Mouse (Mus musculus) heart, embryonic 16.5 days (tissue): ENCODE data around the gene Gm43720. TPM values are rescaled to one million over a fixed set of nuclear protein-coding genes. Genes with fewer than 3 reads are reported as not detected.

Experiments used
- polyA plus RNA-seq: library from polyadenylated mRNA; unstranded; fragments of >200 nt; fragmentation: Nextera tagmentation; extraction: Ambion mirVana; gene quantifications from 2 replicates; pipeline ENCODE4 v1.2.1, GENCODE M21; 2015

Gm43720 gene
- polyA plus RNA-seq, 1 experiment from 2014 or later = 0.09 TPM

Other genes starting within 250 kb of the Gm43720 start
- gene Smok3c, start 226.8 kb downstream of the Gm43720 start, polyA plus RNA-seq = not detected in 2 replicates
- gene Zkscan1, start 194.9 kb downstream of the Gm43720 start, polyA plus RNA-seq = 8.9 and 10.1 TPM in 2 replicates
- gene Zscan21, start 163.1 kb downstream of the Gm43720 start, polyA plus RNA-seq = 37.6 and 42.7 TPM in 2 replicates
- 11.5 and 12.0 TPM in 2 replicates for gene Zfp113, start 124.2 kb downstream of the Gm43720 start, polyA plus RNA-seq
- gene Cops6, start 118.9 kb downstream of the Gm43720 start, polyA plus RNA-seq = 280 and 293 TPM in 2 replicates
- gene Ap4m1, start 108.0 kb downstream of the Gm43720 start, polyA plus RNA-seq = 11.6 and 13.0 TPM in 2 replicates
- 113 and 126 TPM in 2 replicates for gene Mcm7, start 107.5 kb downstream of the Gm43720 start, polyA plus RNA-seq
- gene Taf6, start 92.5 kb downstream of the Gm43720 start, polyA plus RNA-seq = 58.9 and 59.8 TPM in 2 replicates
- 22.3 and 23.8 TPM in 2 replicates for gene Cnpy4, start 92.5 kb downstream of the Gm43720 start, polyA plus RNA-seq
- 6.1 and 6.3 TPM in 2 replicates for gene Mblac1, start 85.6 kb downstream of the Gm43720 start, polyA plus RNA-seq
- not detected in 2 replicates for gene Nxpe5, start 54.1 kb downstream of the Gm43720 start, polyA plus RNA-seq
- gene Lamtor4, start 24.5 kb downstream of the Gm43720 start, polyA plus RNA-seq = 71.9 and 79.3 TPM in 2 replicates
- gene BC037034, start 15.9 kb downstream of the Gm43720 start, polyA plus RNA-seq = 2.2 and 3.0 TPM in 2 replicates
- 0.45 and 0.65 TPM in 2 replicates for gene Gal3st4, start 7.1 kb downstream of the Gm43720 start, polyA plus RNA-seq
- 5.7 and 7.7 TPM in 2 replicates for gene Gpc2, start within 50 bp of the Gm43720 start, polyA plus RNA-seq
- 2.0 and 2.2 TPM in 2 replicates for gene Stag3, start 282 bp upstream of the Gm43720 start, polyA plus RNA-seq
- 0.14 and 0.17 TPM in 2 replicates for gene Pvrig, start 62.0 kb upstream of the Gm43720 start, polyA plus RNA-seq
- gene Zfp157, start 161.5 kb upstream of the Gm43720 start, polyA plus RNA-seq = 19.9 and 21.3 TPM in 2 replicates